Mouse (Mus musculus): ENCODE results near the gene Ptpn13. TPM values are rescaled to one million over a fixed set of nuclear protein-coding genes. Genes with fewer than 3 reads are reported as not detected.

The Ptpn13 gene
- polyA plus RNA-seq, 1 experiment, result 6.6 TPM

DNA sequence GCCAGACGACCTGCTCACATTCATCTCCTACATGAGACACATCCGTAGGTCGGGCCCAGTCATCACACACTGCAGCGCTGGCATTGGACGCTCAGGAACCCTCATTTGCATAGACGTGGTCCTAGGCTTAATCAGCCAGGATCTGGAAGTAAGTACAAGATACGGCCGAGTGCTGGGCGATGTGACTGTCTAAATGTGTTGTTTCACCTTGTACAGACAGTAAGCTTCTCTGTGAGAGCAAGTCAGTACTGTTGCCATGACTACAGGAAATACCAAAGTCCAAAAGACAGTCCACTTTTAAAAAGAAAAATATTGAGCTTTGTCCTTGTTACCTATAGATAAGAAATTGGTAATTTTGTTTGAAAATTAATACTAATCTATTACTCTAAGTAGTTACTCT is 168.6 kb downstream of the Ptpn13 start:
- Histone ChIP-seq H3K27me3 (ENCODE audit: control insufficient read depth, insufficient read depth, low read length) (no peaks in the 10 kb centered on the region), H3K4me3 (ENCODE audit: control insufficient read depth, low read depth, low read length) (no peak overlapping the region), H3K4me1 (ENCODE audit: control insufficient read depth, insufficient read depth, low read length) (peaks cover 3% of the 10 kb centered on the region; the same call in 1 of the 2 replicates), H3K27ac (ENCODE audit: control insufficient read depth, insufficient read depth, low read depth, low read length) (no peak overlapping the region), H3K36me3 (ENCODE audit: control insufficient read depth, insufficient read depth, low read length) (no peaks in the 10 kb centered on the region)
- TF ChIP-seq CTCF (IDR thresholded peaks at IDR 0.05; ENCODE audit: control insufficient read depth, insufficient read depth, insufficient replicate concordance, low read depth, low read length) (no peak), POLR2A (IDR thresholded peaks at IDR 0.05; ENCODE audit: control insufficient read depth, low read depth, low read length) (no peak)

DNA sequence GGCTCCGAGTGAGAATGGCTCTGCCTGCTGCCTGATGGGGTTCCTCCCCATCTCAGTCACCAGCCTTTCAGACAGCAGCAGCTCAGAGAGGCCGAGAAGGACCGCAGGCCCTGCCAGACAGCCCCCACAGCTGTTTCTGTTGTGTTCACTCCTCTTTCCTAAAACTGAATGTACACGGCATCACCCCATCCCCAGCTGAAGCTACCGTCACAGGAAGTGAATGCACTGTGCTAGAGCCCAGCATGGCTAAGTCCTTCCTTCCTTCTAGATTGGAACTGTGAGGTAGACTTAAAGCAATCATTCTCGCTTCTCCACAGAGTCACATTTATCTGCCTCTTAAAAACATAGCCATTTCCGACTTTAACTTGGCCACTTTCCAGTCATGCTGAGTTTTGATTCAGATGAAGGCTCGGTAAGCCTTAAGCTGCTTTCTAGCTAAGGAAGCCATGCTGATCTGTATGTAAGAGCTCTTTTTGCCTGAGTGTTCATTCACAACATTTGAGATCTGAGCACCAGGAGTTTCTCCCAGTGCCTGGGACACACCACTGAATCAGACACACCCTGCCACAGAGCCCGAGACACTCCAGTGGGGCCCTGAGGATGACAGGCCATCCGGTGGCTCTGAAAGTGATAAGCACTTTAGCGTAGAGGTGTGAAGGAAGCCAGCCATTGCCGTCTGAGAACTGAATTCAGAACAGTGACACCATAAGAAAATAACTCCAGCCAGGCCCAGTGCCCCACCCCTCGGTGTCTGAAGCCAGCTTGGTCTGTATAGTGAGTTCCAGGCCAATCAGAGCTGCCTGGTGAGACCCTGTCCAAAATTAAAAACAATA is 170.6 kb downstream of the Ptpn13 start:
- H3K4me3 ChIP-seq (ENCODE audit: control insufficient read depth, low read depth, low read length), result no peak overlapping the region
- no peak overlapping the region for H3K27ac ChIP-seq (ENCODE audit: control insufficient read depth, insufficient read depth, low read depth, low read length)
- H3K27me3 ChIP-seq (ENCODE audit: control insufficient read depth, insufficient read depth, low read length), result no peaks in the 10 kb centered on the region
- no peak for TF ChIP-seq CTCF (IDR thresholded peaks at IDR 0.05; ENCODE audit: control insufficient read depth, insufficient read depth, insufficient replicate concordance, low read depth, low read length)
- TF ChIP-seq POLR2A (IDR thresholded peaks at IDR 0.05; ENCODE audit: control insufficient read depth, low read depth, low read length), result no peak
- H3K36me3 ChIP-seq (ENCODE audit: control insufficient read depth, insufficient read depth, low read length), result no peaks in the 10 kb centered on the region
- H3K4me1 ChIP-seq (ENCODE audit: control insufficient read depth, insufficient read depth, low read length), result peaks cover 3% of the 10 kb centered on the region; the same call in 1 of the 2 replicates

DNA sequence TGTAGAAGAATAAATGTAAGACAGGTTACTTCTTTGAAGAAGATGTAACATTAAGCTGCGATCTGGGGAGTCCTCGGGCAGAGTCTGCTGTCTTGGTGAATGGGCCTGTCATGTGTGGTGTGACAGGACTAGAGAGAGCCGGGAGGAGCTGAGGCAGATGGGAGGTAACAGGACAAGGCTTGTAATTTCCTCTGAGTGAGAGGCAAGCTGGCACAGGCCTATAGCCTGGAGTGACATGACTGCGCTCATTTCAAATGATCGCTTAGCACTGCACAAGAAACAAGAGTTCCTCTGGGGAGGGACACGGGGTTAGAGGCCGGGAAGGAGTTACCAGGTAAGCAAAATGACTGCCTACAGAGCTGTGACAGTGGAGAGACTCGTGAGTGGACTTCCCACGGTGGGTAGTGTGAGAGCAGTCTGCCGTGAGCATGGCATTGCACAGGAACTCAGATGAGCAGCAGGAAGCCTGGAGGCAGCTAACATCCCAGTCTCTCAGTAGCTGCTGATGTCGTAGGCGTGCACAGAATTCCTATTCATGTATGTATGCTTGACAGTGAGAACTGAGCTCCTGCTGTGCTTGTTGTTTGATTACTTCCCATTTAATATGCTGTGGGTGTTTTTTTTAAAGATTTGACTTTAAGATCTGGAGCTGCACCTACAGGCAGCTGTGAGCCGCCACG is 171.6 kb downstream of the Ptpn13 start:
- Histone ChIP-seq H3K27me3 (ENCODE audit: control insufficient read depth, insufficient read depth, low read length) (no peaks in the 10 kb centered on the region), H3K4me3 (ENCODE audit: control insufficient read depth, low read depth, low read length) (no peak overlapping the region), H3K27ac (ENCODE audit: control insufficient read depth, insufficient read depth, low read depth, low read length) (no peak overlapping the region), H3K4me1 (ENCODE audit: control insufficient read depth, insufficient read depth, low read length) (peaks cover 3% of the 10 kb centered on the region; the same call in 1 of the 2 replicates), H3K36me3 (ENCODE audit: control insufficient read depth, insufficient read depth, low read length) (no peaks in the 10 kb centered on the region)
- TF ChIP-seq POLR2A (IDR thresholded peaks at IDR 0.05; ENCODE audit: control insufficient read depth, low read depth, low read length) (no peak), CTCF (IDR thresholded peaks at IDR 0.05; ENCODE audit: control insufficient read depth, insufficient read depth, insufficient replicate concordance, low read depth, low read length) (no peak)

DNA sequence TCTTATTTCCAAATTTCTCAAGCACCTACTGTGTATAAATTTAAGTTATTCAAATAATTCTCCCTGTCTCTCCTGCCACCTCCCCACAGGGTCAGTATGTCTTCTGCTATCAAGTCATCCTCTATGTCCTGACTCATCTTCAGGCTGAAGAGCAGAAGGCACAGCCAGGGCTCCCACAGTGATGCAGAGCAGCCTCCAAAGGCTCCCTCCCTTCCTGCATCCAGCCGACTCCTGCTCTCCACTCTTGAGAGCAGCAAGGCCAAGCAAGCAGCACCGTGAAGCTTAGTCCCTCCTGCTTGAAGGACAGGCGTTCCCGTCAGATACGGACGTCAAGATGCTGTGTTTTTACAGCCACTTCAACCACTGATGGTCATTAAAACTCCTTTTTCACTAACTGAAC is 172.6 kb downstream of the Ptpn13 start:
- H3K4me3 ChIP-seq (ENCODE audit: control insufficient read depth, low read depth, low read length), result no peak overlapping the region
- TF ChIP-seq POLR2A (IDR thresholded peaks at IDR 0.05; ENCODE audit: control insufficient read depth, low read depth, low read length) (no peak), CTCF (IDR thresholded peaks at IDR 0.05; ENCODE audit: control insufficient read depth, insufficient read depth, insufficient replicate concordance, low read depth, low read length) (no peak)
- H3K4me1 ChIP-seq (ENCODE audit: control insufficient read depth, insufficient read depth, low read length), result peaks cover 3% of the 10 kb centered on the region; the same call in 1 of the 2 replicates
- no peak overlapping the region for H3K27ac ChIP-seq (ENCODE audit: control insufficient read depth, insufficient read depth, low read depth, low read length)
- H3K36me3 ChIP-seq (ENCODE audit: control insufficient read depth, insufficient read depth, low read length), result no peaks in the 10 kb centered on the region
- no peaks in the 10 kb centered on the region for H3K27me3 ChIP-seq (ENCODE audit: control insufficient read depth, insufficient read depth, low read length)

DNA sequence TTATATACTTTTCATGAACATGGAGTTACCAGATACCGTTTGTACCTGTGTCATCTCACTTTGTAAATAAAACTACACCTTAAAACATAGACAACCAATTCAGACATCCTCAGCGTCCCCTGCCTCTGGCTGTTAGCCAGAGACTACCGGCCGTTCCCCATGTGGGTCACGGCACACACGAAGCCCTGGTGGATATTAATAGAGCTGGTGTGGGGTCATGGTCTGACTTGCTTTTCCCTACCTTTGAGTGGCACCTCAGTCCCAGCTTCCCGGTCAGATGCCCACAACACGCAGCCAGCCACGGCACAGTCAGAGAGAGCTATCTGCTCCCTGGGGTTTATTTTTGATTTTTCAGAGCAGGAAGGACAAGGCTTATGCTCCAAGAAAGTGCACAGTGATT is 173.3 kb downstream of the Ptpn13 start:
- H3K27me3 ChIP-seq (ENCODE audit: control insufficient read depth, insufficient read depth, low read length), result no peaks in the 10 kb centered on the region
- TF ChIP-seq CTCF (IDR thresholded peaks at IDR 0.05; ENCODE audit: control insufficient read depth, insufficient read depth, insufficient replicate concordance, low read depth, low read length), result no peak
- TF ChIP-seq POLR2A (IDR thresholded peaks at IDR 0.05; ENCODE audit: control insufficient read depth, low read depth, low read length), result no peak
- no peak overlapping the region for H3K27ac ChIP-seq (ENCODE audit: control insufficient read depth, insufficient read depth, low read depth, low read length)
- no peaks in the 10 kb centered on the region for H3K36me3 ChIP-seq (ENCODE audit: control insufficient read depth, insufficient read depth, low read length)
- peaks cover 3% of the 10 kb centered on the region; the same call in 1 of the 2 replicates for H3K4me1 ChIP-seq (ENCODE audit: control insufficient read depth, insufficient read depth, low read length)
- H3K4me3 ChIP-seq (ENCODE audit: control insufficient read depth, low read depth, low read length), result no peak overlapping the region

DNA sequence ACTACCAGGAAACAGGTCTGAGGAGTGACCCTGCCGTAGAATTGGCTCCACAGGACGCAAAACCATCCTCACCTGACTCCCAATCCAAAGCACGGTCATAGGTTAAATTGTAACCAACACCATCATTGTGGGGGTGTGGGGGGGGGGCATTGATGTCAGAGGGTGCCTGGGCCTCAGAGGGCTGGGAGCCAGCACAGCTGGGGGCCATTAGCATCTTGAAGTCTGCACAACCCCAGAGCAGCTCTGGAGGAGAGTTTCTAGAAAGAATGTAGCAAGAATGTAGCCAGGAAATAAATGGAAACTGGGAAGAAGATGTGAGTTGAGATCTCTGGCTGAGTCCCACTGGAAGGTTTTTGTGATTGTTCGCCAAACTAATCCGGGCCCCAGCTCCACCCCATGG is 173.9 kb downstream of the Ptpn13 start:
- H3K27ac ChIP-seq (ENCODE audit: control insufficient read depth, insufficient read depth, low read depth, low read length), result no peak overlapping the region
- no peaks in the 10 kb centered on the region for H3K36me3 ChIP-seq (ENCODE audit: control insufficient read depth, insufficient read depth, low read length)
- TF ChIP-seq CTCF (IDR thresholded peaks at IDR 0.05; ENCODE audit: control insufficient read depth, insufficient read depth, insufficient replicate concordance, low read depth, low read length) (no peak), POLR2A (IDR thresholded peaks at IDR 0.05; ENCODE audit: control insufficient read depth, low read depth, low read length) (no peak)

DNA sequence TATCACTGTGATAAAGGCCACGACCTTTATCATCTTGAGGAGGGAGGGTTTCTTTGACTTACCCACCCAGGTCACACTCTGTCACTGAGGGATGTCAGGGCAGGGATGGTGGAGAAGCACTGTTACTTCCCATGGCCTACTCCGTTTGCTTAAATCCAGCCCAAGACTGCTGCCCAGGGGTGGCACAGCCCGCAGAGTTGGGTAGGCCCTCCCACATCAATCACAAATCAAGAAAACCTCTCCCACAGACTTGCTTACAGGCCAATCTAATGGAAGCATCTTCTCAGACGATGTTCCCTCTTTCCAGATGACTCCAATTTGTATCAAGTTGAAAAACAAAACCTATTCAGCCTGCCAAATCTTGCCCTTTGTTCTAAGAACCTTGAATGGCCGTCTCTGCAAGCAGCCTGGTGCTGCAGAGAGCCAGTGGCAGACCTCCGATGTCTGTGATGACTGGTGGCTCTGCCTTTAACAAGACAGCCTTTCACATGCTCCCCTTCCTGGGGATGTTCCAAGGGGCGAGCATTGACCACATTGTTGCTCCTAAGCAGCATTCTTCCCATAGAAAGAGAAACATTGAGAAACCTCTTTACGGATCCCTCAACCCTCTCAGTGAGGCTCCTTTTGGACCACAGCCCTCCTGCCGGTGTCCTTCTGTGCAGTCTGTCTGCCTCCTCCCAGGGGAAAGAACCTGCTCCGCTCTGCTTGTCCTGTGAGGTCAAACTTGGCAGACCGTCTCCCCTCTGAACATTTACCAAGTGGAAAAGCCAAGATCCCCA is 178.3 kb downstream of the Ptpn13 start:
- TF ChIP-seq CTCF (IDR thresholded peaks at IDR 0.05; ENCODE audit: control insufficient read depth, insufficient read depth, insufficient replicate concordance, low read depth, low read length), result no peak
- 0 out of 2 replicates have a peak, but pooled peaks have one; percentile 19 for TF ChIP-seq POLR2A (IDR thresholded peaks at IDR 0.05; ENCODE audit: control insufficient read depth, low read depth, low read length)
- H3K4me3 ChIP-seq (ENCODE audit: control insufficient read depth, low read depth, low read length), result no peak overlapping the region
- no peaks in the 10 kb centered on the region for H3K27me3 ChIP-seq (ENCODE audit: control insufficient read depth, insufficient read depth, low read length)
- no peaks in the 10 kb centered on the region for H3K36me3 ChIP-seq (ENCODE audit: control insufficient read depth, insufficient read depth, low read length)
- peaks cover 4% of the 10 kb centered on the region for H3K4me1 ChIP-seq (ENCODE audit: control insufficient read depth, insufficient read depth, low read length)
- H3K27ac ChIP-seq (ENCODE audit: control insufficient read depth, insufficient read depth, low read depth, low read length), result peak overlapping the region; percentile 74

More for the DNA sequence above, 173.9 kb downstream of the Ptpn13 start:
- Histone ChIP-seq H3K4me3 (ENCODE audit: control insufficient read depth, low read depth, low read length) (no peak overlapping the region), H3K4me1 (ENCODE audit: control insufficient read depth, insufficient read depth, low read length) (peaks cover 5% of the 10 kb centered on the region), H3K27me3 (ENCODE audit: control insufficient read depth, insufficient read depth, low read length) (no peaks in the 10 kb centered on the region)
